Mouse (Mus musculus): ENCODE measurements around the gene Rapgef3.

GRCm38 (mm10) chr15:97768192-97768591 is 420 bp upstream of the Rapgef3 start:
- peak; percentile 63 for TF ChIP-seq CTCF (IDR thresholded peaks at IDR 0.05)
- TF ChIP-seq EP300 (IDR thresholded peaks at IDR 0.05) = no peak

All from lung, postnatal 0 days (tissue).